Mouse (Mus musculus) forebrain, embryonic 14.5 days (tissue): ENCODE measurements around the gene Mapre1. TPM values are rescaled to one million over a fixed set of nuclear protein-coding genes. Genes with fewer than 3 reads are reported as not detected.
A peak's percentile ranks its signal among the peaks of the same experiment; 100 is the strongest.
"Not testable (repeated sequence)": the region's sequence is repeated elsewhere in the genome, so short reads cannot be mapped to it uniquely, and the experiment has no call there.

Source experiments
- ATAC-seq: fragments of 200-750 bp; cut with Nextera tagmentation; 2 replicates; pipeline ENCODE4 v1.8.0; 2017; ENCODE audit warnings: mild to moderate bottlenecking, moderate library complexity
- DNase-seq: peaks from one replicate; pipeline ENCODE4 v3.0.0-alpha.2; 2015; ENCODE audit warnings: low spot score
- H3K27ac ChIP-seq: fragments of 300-500 bp; sonication (generic); 2 replicates; pipeline ENCODE4 v1.5.1; 2014; ENCODE audit warnings: low read depth, mild to moderate bottlenecking, control low read depth, low read length, moderate library complexity
- H3K27me3 ChIP-seq: fragments of 300-500 bp; sonication (generic); replicated peaks from 2 replicates; pipeline ENCODE4 v1.6.1; 2014; ENCODE audit warnings: low read length, control low read depth, mixed read lengths; ENCODE audit not compliant: control insufficient read depth, insufficient read depth
- H3K36me3 ChIP-seq: fragments of 300-500 bp; sonication (generic); 2 replicates; pipeline ENCODE4 v1.6.1; 2014; ENCODE audit warnings: low read length, control low read depth; ENCODE audit not compliant: control insufficient read depth, insufficient read depth
- H3K4me1 ChIP-seq: fragments of 300-500 bp; sonication (generic); 2 replicates; pipeline ENCODE4 v1.6.1; 2014; ENCODE audit warnings: antibody characterized with exemption, low read length, control low read depth; ENCODE audit not compliant: control insufficient read depth, insufficient read depth
- H3K4me2 ChIP-seq: fragments of 300-500 bp; sonication (generic); 2 replicates; pipeline ENCODE4 v1.6.1; 2014; ENCODE audit warnings: mild to moderate bottlenecking, control low read depth, low read length
- H3K4me3 ChIP-seq: fragments of 300-500 bp; sonication (generic); 2 replicates; pipeline ENCODE4 v1.5.1; 2014; ENCODE audit warnings: low read depth, low read length, control low read depth
- H3K9ac ChIP-seq: fragments of 300-500 bp; sonication (generic); 2 replicates; pipeline ENCODE4 v1.6.1; 2014; ENCODE audit warnings: mild to moderate bottlenecking, low read length, control low read depth, moderate library complexity
- H3K9me3 ChIP-seq: fragments of 300-500 bp; sonication (generic); replicated peaks from 2 replicates; pipeline ENCODE4 v1.6.1; 2016; ENCODE audit warnings: low read length, control low read depth, mixed read lengths; ENCODE audit not compliant: control insufficient read depth
- WGBS: fragments of 180-500 bp; shearing (Covaris S2); extraction: QIAGEN DNeasy Blood & Tissue Kit; methylation state at CpG from one replicate; pipeline ENCODE4 v1.1.7; 2014; 5-methylcytosine and 5-hydroxymethylcytosine counted together
- polyA plus RNA-seq: library from polyadenylated mRNA; unstranded; fragments of >200 nt; fragmentation: Nextera tagmentation; extraction: Ambion mirVana; gene quantifications from 2 replicates; pipeline ENCODE4 v1.2.1, GENCODE M21; 2014

Mapre1 gene
- 384 and 427 TPM in 2 replicates for polyA plus RNA-seq

- H3K9me3 ChIP-seq = no peaks in the 10 kb centered on the region
- peaks cover 18% of the 10 kb centered on the region for H3K4me1 ChIP-seq
- peak within 1 kb of the TSS; percentile 71 for H3K4me2 ChIP-seq
- DNase-seq (peak; percentile 100), ATAC-seq (peak; percentile 98)
- peak within 1 kb of the TSS; percentile 95 for H3K27ac ChIP-seq
- peak within 1 kb of the TSS; percentile 81 for H3K4me3 ChIP-seq
- WGBS = 12% methylated on average over 48 of the region's 58 CpGs
- no peaks in the 10 kb centered on the region for H3K27me3 ChIP-seq
- peak within 1 kb of the TSS; percentile 87 for H3K9ac ChIP-seq
- no peaks in the 10 kb centered on the region for H3K36me3 ChIP-seq
These were observed at the start of gene Mapre1 for GRCm38 (mm10) chr2:153740500-153741436. Gene Mapre1, plus strand, starts transcription at chr2:153741274.

GRCm38 (mm10) chr2:153693413-153693812 is 47.7 kb upstream of the Mapre1 start:
- H3K27ac ChIP-seq, DNase-seq, H3K27me3 ChIP-seq, H3K4me2 ChIP-seq, H3K4me1 ChIP-seq, H3K9me3 ChIP-seq, H3K4me3 ChIP-seq, H3K36me3 ChIP-seq, ATAC-seq, H3K9ac ChIP-seq: not testable (repeated sequence)
- WGBS = 80% methylated on average over 5 of the region's 7 CpGs

- H3K27ac ChIP-seq = no peak overlapping the region
- no peak overlapping the region for H3K4me3 ChIP-seq
- ATAC-seq (no peak), DNase-seq (peak; percentile 21)
- no peak overlapping the region for H3K9ac ChIP-seq
- WGBS = 69% methylated on average over 19 of the region's 19 CpGs
- H3K27me3 ChIP-seq = no peaks in the 10 kb centered on the region
- H3K9me3 ChIP-seq = no peaks in the 10 kb centered on the region
- no peak overlapping the region for H3K4me2 ChIP-seq
- no peaks in the 10 kb centered on the region for H3K4me1 ChIP-seq
- H3K36me3 ChIP-seq = no peaks in the 10 kb centered on the region
These were observed 46.5 kb upstream of the Mapre1 start for GRCm38 (mm10) chr2:153694462-153695085.

DNA sequence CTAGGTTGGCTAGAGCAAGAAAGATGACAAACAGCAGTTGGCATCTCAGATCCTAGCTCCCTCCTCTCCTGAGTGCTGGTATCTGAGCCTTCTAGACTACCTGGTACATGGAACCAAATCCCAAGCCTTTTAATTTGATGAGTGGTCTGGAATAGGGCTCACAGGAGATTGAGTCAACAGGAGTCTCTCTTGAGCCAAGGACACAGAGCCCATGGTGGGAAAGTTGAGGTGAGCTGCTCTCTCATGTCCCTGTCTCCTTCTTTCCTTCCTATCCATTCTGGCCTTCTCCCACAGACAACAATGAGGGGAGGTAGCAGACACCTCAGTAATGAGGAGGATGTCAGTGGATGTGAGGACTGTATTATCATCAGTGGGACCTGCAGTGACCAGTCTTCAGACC is 44.7 kb upstream of the Mapre1 start, which contains the start of gene Dnmt3c:
TSS of gene Dnmt3c (plus strand) at position 301 of the 400 bp plus-strand sequence.
- Histone ChIP-seq H3K4me3 (no peak within 1 kb of the TSS), H3K9me3 (no peaks in the 10 kb centered on the region), H3K27ac (no peak within 1 kb of the TSS), H3K4me1 (no peaks in the 10 kb centered on the region), H3K27me3 (no peaks in the 10 kb centered on the region), H3K9ac (no peak within 1 kb of the TSS), H3K36me3 (no peaks in the 10 kb centered on the region), H3K4me2 (no peak within 1 kb of the TSS)
- DNase-seq (no peak), ATAC-seq (no peak)

- DNase-seq (peak; percentile 8), ATAC-seq (no peak)
- Histone ChIP-seq H3K36me3 (no peaks in the 10 kb centered on the region), H3K4me2 (no peak overlapping the region), H3K27ac (no peak overlapping the region), H3K4me1 (no peaks in the 10 kb centered on the region), H3K9me3 (no peaks in the 10 kb centered on the region), H3K9ac (no peak overlapping the region), H3K4me3 (no peak overlapping the region), H3K27me3 (no peaks in the 10 kb centered on the region)
- WGBS = 38% methylated on average over 6 of the region's 6 CpGs
These were observed 37.7 kb upstream of the Mapre1 start for GRCm38 (mm10) chr2:153703389-153703788.

DNA sequence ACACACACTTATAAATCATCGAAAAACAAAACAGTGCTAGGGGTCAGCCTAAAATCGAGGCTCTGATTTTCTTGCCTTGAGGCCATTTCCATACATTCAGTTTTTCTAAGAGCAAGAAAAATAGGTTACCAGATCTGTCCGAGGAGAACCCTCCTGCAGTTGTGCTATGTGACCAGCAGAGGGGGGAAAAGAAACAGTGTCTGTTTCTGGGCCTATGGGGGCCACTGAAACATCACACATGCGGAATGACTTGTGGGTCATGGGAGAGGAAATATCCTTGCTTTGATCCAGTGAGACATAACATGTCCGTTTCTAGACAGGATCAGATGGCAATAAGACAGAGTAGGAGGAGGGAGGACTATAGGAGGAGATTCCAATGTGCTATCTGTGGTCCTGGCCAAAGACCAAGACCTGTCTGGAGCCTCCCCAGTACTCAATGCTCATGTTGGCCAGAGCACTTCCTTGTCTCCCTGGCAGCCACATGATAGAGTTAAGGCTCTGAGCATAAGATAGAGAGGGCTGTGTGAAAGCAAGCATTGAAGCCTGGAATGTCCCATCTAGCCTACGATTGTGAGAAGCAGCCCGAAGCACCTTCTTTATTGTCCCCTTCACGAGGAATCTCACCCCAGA is 30.3 kb upstream of the Mapre1 start:
- no peaks in the 10 kb centered on the region for H3K9me3 ChIP-seq
- no peak overlapping the region for H3K9ac ChIP-seq
- no peaks in the 10 kb centered on the region for H3K27me3 ChIP-seq
- DNase-seq (peak; percentile 58), ATAC-seq (no peak)
- no peaks in the 10 kb centered on the region for H3K36me3 ChIP-seq
- no peak overlapping the region for H3K4me3 ChIP-seq
- 55% methylated on average over 8 of the region's 8 CpGs for WGBS
- no peak overlapping the region for H3K4me2 ChIP-seq
- peaks cover 13% of the 10 kb centered on the region for H3K4me1 ChIP-seq
- H3K27ac ChIP-seq = no peak overlapping the region

- no peak overlapping the region for H3K9ac ChIP-seq
- H3K9me3 ChIP-seq = no peaks in the 10 kb centered on the region
- ATAC-seq = peak; percentile 65
- H3K4me1 ChIP-seq = peaks cover 13% of the 10 kb centered on the region
- peak; percentile 74 for DNase-seq
- peak overlapping the region; percentile 84 for H3K27ac ChIP-seq
- no peaks in the 10 kb centered on the region for H3K27me3 ChIP-seq
- H3K36me3 ChIP-seq = no peaks in the 10 kb centered on the region
- 6% methylated on average over 3 of the region's 3 CpGs for WGBS
- no peak overlapping the region for H3K4me3 ChIP-seq
- H3K4me2 ChIP-seq = peak overlapping the region; percentile 12; the same call in 1 of the 2 replicates
These were observed 28.4 kb upstream of the Mapre1 start for GRCm38 (mm10) chr2:153712646-153713091.

- Histone ChIP-seq H3K36me3 (no peaks in the 10 kb centered on the region), H3K4me1 (peaks cover 13% of the 10 kb centered on the region), H3K27ac (peak overlapping the region; percentile 84), H3K9ac (no peak overlapping the region), H3K9me3 (no peaks in the 10 kb centered on the region), H3K4me3 (no peak overlapping the region), H3K4me2 (peak overlapping the region; percentile 12; the same call in 1 of the 2 replicates), H3K27me3 (no peaks in the 10 kb centered on the region)
- 1% methylated on average over 4 of the region's 4 CpGs for WGBS
- peak; percentile 92 for ATAC-seq
- peak; percentile 84 for DNase-seq
These were observed 27.8 kb upstream of the Mapre1 start for GRCm38 (mm10) chr2:153713227-153713626.
